Mouse (Mus musculus): ENCODE data around the gene 1700025B11Rik.
"Not testable (repeated sequence)": the region's sequence is repeated elsewhere in the genome, so short reads cannot be mapped to it uniquely, and the experiment has no call there.

1700025B11Rik gene

GRCm38 (mm10) chr15:77561792-77562191 is at the start of gene 1700025B11Rik:
Gene 1700025B11Rik (minus strand): TSS chr15:77561892.
- peak; percentile 37 for DNase-seq (ENCODE audit: low read depth, low spot score)

DNA sequence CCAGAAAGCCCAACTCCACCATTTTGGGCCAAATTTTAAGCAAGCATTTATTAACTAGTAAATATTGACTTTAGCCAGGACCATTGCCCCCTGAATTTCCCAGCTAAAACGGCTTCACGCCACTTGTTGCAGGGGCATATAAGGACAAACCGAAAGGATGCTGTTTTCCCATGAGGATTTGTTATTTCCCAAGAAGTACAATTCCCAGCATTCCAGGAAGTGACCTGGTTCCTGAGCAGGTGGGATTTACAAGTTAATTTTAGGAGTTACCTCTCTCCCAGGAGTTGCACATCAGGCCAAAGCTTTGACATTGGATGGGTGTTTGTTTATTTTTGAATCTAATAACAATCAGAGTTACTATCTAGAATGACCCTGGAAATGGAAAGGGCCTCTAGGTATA is 44.4 kb upstream of the 1700025B11Rik start:
- DNase-seq (ENCODE audit: low read depth, low spot score) = no peak

DNA sequence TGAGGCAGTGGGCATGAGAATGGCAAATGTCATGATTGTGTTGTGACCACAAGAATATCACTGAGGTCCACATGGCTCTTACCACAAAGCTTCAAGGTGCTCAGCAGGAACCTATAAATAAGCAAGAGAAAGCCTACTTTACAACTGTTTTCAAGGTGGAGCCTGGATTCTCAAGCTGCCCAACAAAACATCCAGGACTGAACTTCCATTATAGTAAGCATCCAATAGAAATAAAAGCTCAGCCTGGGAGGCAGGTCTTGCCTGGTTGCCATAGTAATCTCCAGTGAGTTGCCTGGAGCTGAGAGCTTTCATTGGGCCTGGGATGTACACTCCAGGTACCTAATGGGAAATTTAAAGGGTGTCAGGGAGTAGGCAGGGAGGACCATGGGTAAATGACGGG is 37.3 kb upstream of the 1700025B11Rik start, which contains the start of gene Gm36245:
TSS of gene Gm36245 (plus strand) at position 301 of the 400 bp plus-strand sequence.
- peak; percentile 7 for DNase-seq (ENCODE audit: low read depth, low spot score)

GRCm38 (mm10) chr15:77598429-77598828 is 36.7 kb upstream of the 1700025B11Rik start:
- no peak for DNase-seq (ENCODE audit: low read depth, low spot score)

GRCm38 (mm10) chr15:77595961-77596360 is 34.3 kb upstream of the 1700025B11Rik start, which contains the start of gene Apol10b:
Gene Apol10b (minus strand): TSS chr15:77596125.
- DNase-seq (ENCODE audit: low read depth, low spot score) = no peak

GRCm38 (mm10) chr15:77593557-77593956 is 31.9 kb upstream of the 1700025B11Rik start:
- no peak for DNase-seq (ENCODE audit: low read depth, low spot score)

DNA sequence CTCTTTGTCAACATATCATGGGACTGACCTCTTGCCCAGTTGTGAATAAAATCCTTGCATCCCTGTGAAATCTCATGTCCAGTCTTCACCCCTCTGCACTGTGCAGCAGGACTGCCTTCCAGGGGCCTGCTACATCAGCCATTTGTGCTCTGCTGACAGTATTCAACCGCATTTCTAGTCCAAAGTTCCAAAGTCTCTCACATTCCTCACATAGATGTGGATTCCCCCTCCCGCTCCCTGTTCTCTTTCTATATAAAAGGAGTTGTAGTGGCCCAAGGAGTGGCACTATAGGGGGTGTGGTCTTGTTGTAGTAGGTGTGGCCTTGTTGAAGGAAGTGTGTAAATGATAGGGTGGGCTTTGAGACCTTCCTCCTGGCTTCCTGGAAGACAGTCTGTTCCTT is 29.2 kb upstream of the 1700025B11Rik start:
- DNase-seq (ENCODE audit: low read depth, low spot score) = peak; percentile 46

DNA sequence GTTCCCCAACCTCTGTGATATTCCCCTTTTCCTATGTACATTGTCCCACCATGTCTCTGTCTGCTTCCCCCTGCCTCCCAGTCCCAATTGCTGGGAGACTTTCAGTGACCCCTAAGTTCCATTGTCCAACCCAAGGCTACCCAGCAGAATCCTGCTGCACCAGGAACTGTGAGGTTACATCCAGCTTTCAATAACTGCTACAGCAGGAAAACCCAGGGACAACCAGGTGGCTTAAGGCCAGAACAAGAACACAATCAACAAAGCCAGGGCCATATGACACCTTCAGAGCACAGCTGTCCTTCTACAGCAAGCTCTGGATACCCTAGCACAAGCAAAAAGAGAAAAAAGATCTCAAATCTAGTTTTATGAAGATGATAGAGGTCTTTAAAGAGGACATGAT is 27.3 kb upstream of the 1700025B11Rik start:
- no peak for DNase-seq (ENCODE audit: low read depth, low spot score)

DNA sequence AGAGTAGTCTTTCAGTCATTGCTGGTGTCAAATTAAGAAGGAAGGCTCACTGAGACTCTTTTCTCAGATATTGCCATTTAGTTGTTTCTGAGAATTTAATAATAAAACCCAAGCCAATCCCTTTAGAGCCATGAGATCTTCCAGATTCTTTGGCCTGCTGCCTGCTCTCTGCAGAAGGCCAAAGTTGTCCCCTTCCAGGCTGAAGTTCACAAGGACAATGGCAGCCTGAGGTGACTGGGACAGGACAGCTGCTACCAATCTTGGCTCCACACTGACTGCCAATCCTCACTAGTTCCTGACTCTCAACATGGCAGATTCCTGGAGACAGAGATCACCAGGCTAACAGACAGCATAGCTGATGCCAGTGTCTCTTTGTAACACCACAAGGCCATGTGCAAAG is 25.3 kb upstream of the 1700025B11Rik start:
- no peak for DNase-seq (ENCODE audit: low read depth, low spot score)

DNA sequence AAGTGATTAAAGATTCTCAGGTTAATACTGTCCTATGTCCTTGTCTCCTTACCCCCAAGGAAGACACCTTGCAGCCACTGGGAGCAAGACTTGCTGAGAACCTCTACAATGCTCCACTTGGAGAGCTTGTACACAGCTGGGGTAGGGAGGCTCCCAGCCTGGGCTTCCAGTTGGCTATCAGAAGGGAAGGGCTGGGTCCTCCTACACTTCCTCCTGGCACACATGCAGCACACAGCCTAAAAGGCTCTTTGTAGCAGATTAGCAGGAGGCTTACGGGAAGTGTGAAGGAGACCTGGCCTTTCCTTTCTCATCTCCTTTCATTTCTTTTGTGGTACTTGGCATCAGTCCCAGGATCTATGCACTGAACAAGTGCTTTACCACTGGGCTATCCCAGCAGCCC is 20.0 kb upstream of the 1700025B11Rik start:
- no peak for DNase-seq (ENCODE audit: low read depth, low spot score)

GRCm38 (mm10) chr15:77579311-77579710 is 17.6 kb upstream of the 1700025B11Rik start:
- no peak for DNase-seq (ENCODE audit: low read depth, low spot score)

- no peak for DNase-seq (ENCODE audit: low read depth, low spot score)
These were observed 17.1 kb upstream of the 1700025B11Rik start for GRCm38 (mm10) chr15:77578801-77579200.

GRCm38 (mm10) chr15:77563219-77563618 is 1.5 kb upstream of the 1700025B11Rik start:
- no peak for DNase-seq (ENCODE audit: low read depth, low spot score)

DNA sequence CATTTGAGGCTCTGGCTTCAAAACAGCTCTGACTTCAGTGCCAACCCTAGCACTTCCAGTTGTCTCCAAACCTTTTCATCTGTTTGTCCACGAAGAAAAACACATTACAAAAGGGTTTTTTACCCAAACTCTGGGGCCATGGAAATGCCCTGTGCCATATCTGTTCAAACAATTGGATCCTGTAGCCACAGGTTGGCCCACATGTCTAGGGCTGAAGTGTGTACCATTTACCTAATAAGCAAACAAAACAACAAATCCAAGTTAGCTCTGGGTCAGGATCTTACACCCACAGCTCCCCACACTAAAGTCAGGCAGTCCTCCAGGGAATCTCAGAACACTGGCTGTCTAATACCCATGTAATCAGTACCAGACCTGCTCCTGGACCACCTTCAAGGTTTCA is 22.5 kb downstream of the 1700025B11Rik start:
- not testable (repeated sequence) for DNase-seq (ENCODE audit: low read depth, low spot score)

- no peak for DNase-seq (ENCODE audit: low read depth, low spot score)
These were observed 28.5 kb downstream of the 1700025B11Rik start, which contains the start of gene Apol7c for GRCm38 (mm10) chr15:77533216-77533615. Gene Apol7c (minus strand): TSS chr15:77533316.

DNA sequence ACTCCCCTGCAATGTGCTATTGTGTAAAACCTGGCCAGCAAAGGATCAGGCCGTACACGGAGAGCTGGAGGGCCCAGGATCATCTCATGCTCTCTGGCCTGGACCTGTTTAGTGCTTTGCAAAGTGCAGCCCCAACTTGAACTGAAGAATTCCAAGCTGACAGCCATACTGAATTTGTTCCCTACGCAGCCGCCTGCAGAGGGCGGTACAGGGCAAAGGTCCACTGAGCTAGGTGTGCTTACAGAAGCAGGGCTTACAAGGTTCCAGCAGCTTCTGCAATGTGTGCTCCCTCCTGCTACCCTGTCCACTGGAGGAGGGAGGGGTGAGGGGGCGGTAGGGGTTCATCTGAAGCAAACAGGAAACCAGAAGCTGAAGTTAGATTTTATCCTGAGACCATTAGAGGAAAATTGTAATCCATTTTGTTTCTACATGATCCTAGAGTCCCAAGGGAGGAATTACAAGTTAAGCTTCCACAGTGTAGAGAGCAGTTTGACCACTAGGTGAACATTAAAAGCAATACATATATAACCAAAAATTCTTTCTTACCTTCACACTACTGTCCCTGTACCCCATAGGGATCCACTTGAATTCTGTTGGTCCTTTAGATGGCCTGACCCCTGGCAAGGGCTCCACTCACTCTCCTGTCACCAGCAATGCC is 38.4 kb downstream of the 1700025B11Rik start:
- DNase-seq (ENCODE audit: low read depth, low spot score) = peak; percentile 67

GRCm38 (mm10) chr15:77520596-77520995 is 41.1 kb downstream of the 1700025B11Rik start:
- not testable (repeated sequence) for DNase-seq (ENCODE audit: low read depth, low spot score)

Data from R1 (cell line).